Mouse (Mus musculus) CH12.LX (cell line): Measurements from ENCODE around the gene Btbd19. TPM values are rescaled to one million over a fixed set of nuclear protein-coding genes. Genes with fewer than 3 reads are reported as not detected.

ENCODE experiments used
- DNase-seq: peaks from one replicate; pipeline ENCODE4 v3.0.0-alpha.2; 2013; ENCODE audit errors: extremely low read depth
- H3K27ac ChIP-seq: 2 replicates; pipeline ENCODE4 v1.5.1; 2012; ENCODE audit warnings: low read depth, mild to moderate bottlenecking, control low read depth, moderate library complexity; ENCODE audit not compliant: insufficient read depth
- H3K27me3 ChIP-seq: replicated peaks from 2 replicates; pipeline ENCODE3; 2012; ENCODE audit warnings: inconsistent platforms
- H3K36me3 ChIP-seq, 2 experiments: replicated peaks in 1 of 2; 2 replicates each; pipeline versions ENCODE3 to v1.6.1; 2012; ENCODE audit warnings: inconsistent platforms in 1 of 2, low read length in 1 of 2, mild to moderate bottlenecking in 1 of 2, mixed read lengths in 1 of 2, moderate library complexity in 1 of 2; ENCODE audit not compliant: control insufficient read depth in 1 of 2, insufficient read depth in 1 of 2
- H3K4me1 ChIP-seq, 2 experiments: 2 replicates each; pipeline ENCODE4 v1.6.1; 2012; ENCODE audit warnings: inconsistent platforms in 1 of 2, moderate library complexity in 1 of 2; ENCODE audit not compliant: insufficient read depth in 2 of 2, control insufficient read depth in 1 of 2
- H3K4me2 ChIP-seq: 2 replicates; pipeline ENCODE4 v1.6.1; 2012; ENCODE audit warnings: low read depth, mild to moderate bottlenecking, control low read depth; ENCODE audit not compliant: poor library complexity, insufficient read depth, severe bottlenecking
- H3K4me3 ChIP-seq, 3 experiments: fragments of 150-350 bp in 1 of 3; sonication (generic) in 1 of 3; replicated peaks in 1 of 3; 2 replicates each; pipeline versions ENCODE3 to v1.5.1; 2011 to 2012; ENCODE audit warnings: low read depth in 2 of 3, low read length in 2 of 3, mild to moderate bottlenecking in 2 of 3, moderate library complexity in 2 of 3, control low read depth in 1 of 3, improper control_type of control experiment in 1 of 3, inconsistent platforms in 1 of 3, mixed read lengths in 1 of 3; ENCODE audit not compliant: poor library complexity in 1 of 3
- H3K79me2 ChIP-seq: replicated peaks from 2 replicates; pipeline ENCODE4 v1.6.1; 2012; ENCODE audit warnings: mild to moderate bottlenecking, moderate library complexity; ENCODE audit not compliant: control insufficient read depth, poor library complexity, insufficient read depth, severe bottlenecking; ENCODE audit errors: extremely low read depth
- H3K9ac ChIP-seq: 2 replicates; pipeline ENCODE4 v1.6.1; 2012; ENCODE audit warnings: low read depth, mild to moderate bottlenecking, control low read depth, moderate library complexity; ENCODE audit not compliant: insufficient read depth
- H3K9me3 ChIP-seq: replicated peaks from 2 replicates; pipeline ENCODE3; 2012; ENCODE audit warnings: low read length, inconsistent platforms, mixed read lengths
- IRF4 ChIP-seq: IDR thresholded peaks from 2 replicates; pipeline ENCODE4 v1.6.1; 2014; ENCODE audit warnings: low read depth, mild to moderate bottlenecking, inconsistent platforms, low read length, improper control_type of control experiment
- ZNF384 ChIP-seq: IDR thresholded peaks from 2 replicates; pipeline ENCODE4 v1.6.1; 2012; ENCODE audit warnings: low read depth, low read length, improper control_type of control experiment, inconsistent platforms
- dilution Hi-C: fragments of 300-500 bp; cut with MboI; formaldehyde crosslinking; loops from 2 replicates; pipeline ENCODE4 v1.14.3; 2020; ENCODE audit warnings: low sequenced_read_pairs; ENCODE audit not compliant: extremely low pct_unique_long_range_greater_than_20kb, extremely low pct_ligation_motif_present
- in situ Hi-C: fragments of 300-500 bp; cut with MboI; formaldehyde crosslinking; loops from 3 replicates; pipeline ENCODE4 v1.14.3; 2019; ENCODE audit warnings: low sequenced_read_pairs, low pct_ligation_motif_present, low pct_unique_long_range_greater_than_20kb, mixed read lengths
- polyA plus RNA-seq: library from polyadenylated mRNA; unstranded; fragments of >175 nt; gene quantifications from 2 replicates; pipeline ENCODE4 v1.2.1, GENCODE M21; 2012; ENCODE audit warnings: low read depth; ENCODE audit not compliant: insufficient read length
- total RNA-seq, 2 experiments: library from RNA; depleted of rRNA; stranded (reverse); fragments of 300-350 nt in 1 of 2; fragments of >200 nt in 1 of 2; gene quantifications; 2 replicates each; pipeline ENCODE4 v1.2.3; 2012 to 2014

The Btbd19 gene
- total and polyA plus RNA-seq, 3 experiments = 31.5 to 51.1 (median 36.3) TPM

DNA sequence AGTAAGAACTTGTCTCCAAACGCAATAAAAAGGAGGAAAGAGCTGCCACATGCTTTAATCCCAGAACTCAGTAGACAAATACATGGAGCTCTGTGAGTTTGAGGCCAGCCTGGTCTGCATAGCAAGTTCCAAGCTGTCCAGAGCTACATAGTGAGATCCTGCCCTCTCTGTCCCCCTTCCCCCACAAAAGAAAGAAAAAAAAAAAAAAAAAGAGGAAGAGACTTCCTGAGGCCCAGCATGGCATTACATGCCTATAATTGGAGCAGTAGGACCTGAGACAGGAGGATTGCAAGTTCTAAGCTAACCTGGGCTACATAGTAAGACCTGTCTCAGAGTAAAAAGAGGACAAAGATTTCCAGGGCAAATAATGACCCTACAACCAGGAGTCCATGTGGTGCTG is 55.9 kb downstream of the Btbd19 start:
- H3K4me1 ChIP-seq = peaks cover 0 to 5% of the 10 kb centered on the region in 2 experiments; a peak in 2 of 4 replicates
- no peaks in the 10 kb centered on the region for H3K9me3 ChIP-seq
- peaks cover 55 to 95% of the 10 kb centered on the region in 2 experiments for H3K36me3 ChIP-seq
- H3K27me3 ChIP-seq = no peaks in the 10 kb centered on the region
- no peak overlapping the region for H3K4me3 ChIP-seq
- H3K27ac ChIP-seq = no peak overlapping the region
- no peaks in the 10 kb centered on the region for H3K79me2 ChIP-seq
- dilution Hi-C loops = no loop called here
- in situ Hi-C loops = no loop called here
- TF ChIP-seq IRF4 = no peak
- peak; percentile 72 for TF ChIP-seq ZNF384
- no peak for DNase-seq
- no peak overlapping the region for H3K9ac ChIP-seq
- no peak overlapping the region for H3K4me2 ChIP-seq

Other genes starting within 250 kb of the Btbd19 start
- 0.92 and 1.1 TPM in 2 replicates for gene Zswim5, start 248.3 kb downstream of the Btbd19 start, total RNA-seq (2012; rRNA removed)
- gene Zswim5, start 248.3 kb downstream of the Btbd19 start, total RNA-seq (2014; rRNA removed) = 1.0 and 1.2 TPM in 2 replicates
- 0.98 and 1.2 TPM in 2 replicates for gene Zswim5, start 248.3 kb downstream of the Btbd19 start, polyA plus RNA-seq
- gene Urod, start 131.3 kb downstream of the Btbd19 start, total RNA-seq (2012; rRNA removed) = 62.1 and 66.4 TPM in 2 replicates
- 81.0 and 82.1 TPM in 2 replicates for gene Urod, start 131.3 kb downstream of the Btbd19 start, total RNA-seq (2014; rRNA removed)
- 53.1 and 57.7 TPM in 2 replicates for gene Urod, start 131.3 kb downstream of the Btbd19 start, polyA plus RNA-seq
- gene Hectd3, start 130.4 kb downstream of the Btbd19 start, total RNA-seq (2012; rRNA removed) = 8.1 and 8.6 TPM in 2 replicates
- 6.2 and 6.6 TPM in 2 replicates for gene Hectd3, start 130.4 kb downstream of the Btbd19 start, total RNA-seq (2014; rRNA removed)
- gene Hectd3, start 130.4 kb downstream of the Btbd19 start, polyA plus RNA-seq = 7.2 and 7.8 TPM in 2 replicates
- 49.9 and 62.2 TPM in 2 replicates for gene Eif2b3, start 106.3 kb downstream of the Btbd19 start, total RNA-seq (2012; rRNA removed)
- 88.7 and 96.2 TPM in 2 replicates for gene Eif2b3, start 106.3 kb downstream of the Btbd19 start, total RNA-seq (2014; rRNA removed)
- 83.3 and 84.9 TPM in 2 replicates for gene Eif2b3, start 106.3 kb downstream of the Btbd19 start, polyA plus RNA-seq
- 0.04 and 0.21 TPM in 2 replicates for gene Ptch2, start 29.6 kb downstream of the Btbd19 start, total RNA-seq (2012; rRNA removed)
- gene Ptch2, start 29.6 kb downstream of the Btbd19 start, total RNA-seq (2014; rRNA removed) = not detected in 2 replicates
- gene Ptch2, start 29.6 kb downstream of the Btbd19 start, polyA plus RNA-seq = 0.46 and 0.79 TPM in 2 replicates
- 0.55 and 0.98 TPM in 2 replicates for gene Tctex1d4, start 1.1 kb upstream of the Btbd19 start, total RNA-seq (2012; rRNA removed)
- not detected in 2 replicates for gene Tctex1d4, start 1.1 kb upstream of the Btbd19 start, total RNA-seq (2014; rRNA removed)
- gene Tctex1d4, start 1.1 kb upstream of the Btbd19 start, polyA plus RNA-seq = not detected in 2 replicates
- 12.0 and 13.8 TPM in 2 replicates for gene Plk3, start 8.2 kb upstream of the Btbd19 start, total RNA-seq (2012; rRNA removed)
- gene Plk3, start 8.2 kb upstream of the Btbd19 start, total RNA-seq (2014; rRNA removed) = 8.6 and 8.8 TPM in 2 replicates
- gene Plk3, start 8.2 kb upstream of the Btbd19 start, polyA plus RNA-seq = 14.7 and 18.5 TPM in 2 replicates
- gene Rps8, start 30.5 kb upstream of the Btbd19 start, total RNA-seq (2012; rRNA removed) = 5,379 and 5,435 TPM in 2 replicates
- gene Rps8, start 30.5 kb upstream of the Btbd19 start, total RNA-seq (2014; rRNA removed) = 2,191 and 2,455 TPM in 2 replicates
- 1,480 and 1,967 TPM in 2 replicates for gene Rps8, start 30.5 kb upstream of the Btbd19 start, polyA plus RNA-seq
- gene Kif2c, start 56.9 kb upstream of the Btbd19 start, total RNA-seq (2012; rRNA removed) = 33.9 and 39.6 TPM in 2 replicates
- gene Kif2c, start 56.9 kb upstream of the Btbd19 start, total RNA-seq (2014; rRNA removed) = 34.0 and 36.8 TPM in 2 replicates
- 40.3 and 43.1 TPM in 2 replicates for gene Kif2c, start 56.9 kb upstream of the Btbd19 start, polyA plus RNA-seq
- gene Tmem53, start 126.2 kb upstream of the Btbd19 start, total RNA-seq (2012; rRNA removed) = 0.50 and 1.1 TPM in 2 replicates
- 1.4 and 1.5 TPM in 2 replicates for gene Tmem53, start 126.2 kb upstream of the Btbd19 start, total RNA-seq (2014; rRNA removed)
- gene Tmem53, start 126.2 kb upstream of the Btbd19 start, polyA plus RNA-seq = 1.00 and 1.2 TPM in 2 replicates
- gene Armh1, start 126.4 kb upstream of the Btbd19 start, total RNA-seq (2012; rRNA removed) = not detected in 2 replicates
- gene Armh1, start 126.4 kb upstream of the Btbd19 start, total RNA-seq (2014; rRNA removed) = not detected in 2 replicates
- gene Armh1, start 126.4 kb upstream of the Btbd19 start, polyA plus RNA-seq = 0.18 TPM in 1 of 2 replicates, not detected in the other